Mouse (Mus musculus) CH12.LX (cell line): Measurements from ENCODE around the gene Fbl.

Source experiments
- BHLHE40 ChIP-seq: IDR thresholded peaks from 2 replicates; pipeline ENCODE4 v1.6.1; 2011; ENCODE audit warnings: mild to moderate bottlenecking, low read depth, low read length, improper control_type of control experiment
- CTCF ChIP-seq, 2 experiments: IDR thresholded peaks in 1 of 2; conservative IDR thresholded peaks in 1 of 2; 2 replicates each; pipeline ENCODE4 v1.5.1; 2011 to 2012; ENCODE audit warnings: low read depth in 2 of 2, low read length in 2 of 2, improper control_type of control experiment in 1 of 2, inconsistent platforms in 1 of 2, mild to moderate bottlenecking in 1 of 2, moderate library complexity in 1 of 2
- MYC ChIP-seq: IDR thresholded peaks from 2 replicates; pipeline ENCODE4 v1.6.1; 2011; ENCODE audit warnings: low read depth, mild to moderate bottlenecking, improper control_type of control experiment, low read length
- POLR2AphosphoS2 ChIP-seq: IDR thresholded peaks from 2 replicates; pipeline ENCODE4 v1.6.1; 2011; ENCODE audit warnings: low read depth, low read length, improper control_type of control experiment
- TBP ChIP-seq: conservative IDR thresholded peaks from 2 replicates; pipeline ENCODE4 v1.6.1; 2011; ENCODE audit warnings: low read depth, low read length, improper control_type of control experiment
- ZKSCAN1 ChIP-seq: IDR thresholded peaks from 2 replicates; pipeline ENCODE4 v1.6.1; 2012; ENCODE audit warnings: low read depth, inconsistent platforms, low read length, improper control_type of control experiment, borderline replicate concordance

DNA sequence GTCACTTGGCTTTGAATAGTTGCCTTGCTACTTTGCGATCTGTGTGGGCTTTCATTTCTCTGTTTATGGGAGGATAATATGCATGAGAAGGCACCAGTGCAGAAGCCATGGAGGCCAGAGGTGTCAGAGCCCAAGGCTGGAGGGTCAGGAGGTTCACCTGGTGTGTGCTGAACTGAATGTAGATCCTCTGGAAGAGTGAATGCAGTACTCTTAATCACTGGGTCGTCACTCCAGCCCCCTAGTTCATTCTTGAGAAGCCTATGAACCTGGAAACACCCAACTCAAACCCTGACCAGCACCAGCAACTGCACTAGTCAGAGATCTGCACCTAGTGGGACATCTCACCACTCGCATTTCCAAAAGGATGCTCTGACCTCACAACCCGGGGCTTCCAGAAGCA lies 29.5 kb downstream of the Fbl start:
- TF ChIP-seq MYC (no peak), TBP (no peak), BHLHE40 (no peak), CTCF (conservative IDR thresholded peaks at IDR 0.05 in 1 of 2, IDR thresholded peaks at IDR 0.05 in 1 of 2; ENCODE audit: low read depth in 2 of 2, low read length in 2 of 2) (no peak), POLR2AphosphoS2 (no peak), ZKSCAN1 (no peak)
